Mouse (Mus musculus) embryonic facial prominence, embryonic 11.5 days (tissue): Measurements from ENCODE around the gene Hepacam. TPM values are rescaled to one million over a fixed set of nuclear protein-coding genes. Genes with fewer than 3 reads are reported as not detected.

ENCODE experiments used
- ATAC-seq: fragments of 200-750 bp; cut with Nextera tagmentation; replicated peaks from 2 replicates; pipeline ENCODE4 v1.8.0; 2017; ENCODE audit warnings: low read depth; ENCODE audit not compliant: insufficient number of reproducible peaks, low FRiP score, low TSS enrichment
- DNase-seq: peaks from one replicate; pipeline ENCODE4 v3.0.0-alpha.2; 2015; ENCODE audit warnings: low spot score
- H3K27ac ChIP-seq: fragments of 300-500 bp; sonication (generic); replicated peaks from 2 replicates; pipeline ENCODE4 v1.5.1; 2014; ENCODE audit warnings: mild to moderate bottlenecking, low read depth, low read length, control low read depth
- H3K27me3 ChIP-seq: fragments of 300-500 bp; sonication (generic); 2 replicates; pipeline ENCODE4 v1.6.1; 2014; ENCODE audit warnings: mild to moderate bottlenecking, low read length, moderate library complexity, mixed read lengths; ENCODE audit not compliant: control insufficient read depth, insufficient read depth
- H3K36me3 ChIP-seq: fragments of 300-500 bp; sonication (generic); replicated peaks from 2 replicates; pipeline ENCODE4 v1.6.1; 2014; ENCODE audit warnings: low read depth, mild to moderate bottlenecking, low read length, moderate library complexity, mixed read lengths; ENCODE audit not compliant: control insufficient read depth, insufficient read depth
- H3K4me1 ChIP-seq: fragments of 300-500 bp; sonication (generic); 2 replicates; pipeline ENCODE4 v1.6.1; 2014; ENCODE audit warnings: low read length, mixed read lengths; ENCODE audit not compliant: control insufficient read depth, insufficient read depth
- H3K4me2 ChIP-seq: fragments of 300-500 bp; sonication (generic); 2 replicates; pipeline ENCODE4 v1.6.1; 2014; ENCODE audit warnings: low read depth, mild to moderate bottlenecking, control low read depth, low read length, moderate library complexity
- H3K4me3 ChIP-seq: fragments of 300-500 bp; sonication (generic); 2 replicates; pipeline ENCODE4 v1.5.1; 2014; ENCODE audit warnings: low read depth, low read length, control low read depth
- H3K9ac ChIP-seq: fragments of 300-500 bp; sonication (generic); replicated peaks from 2 replicates; pipeline ENCODE4 v1.6.1; 2014; ENCODE audit warnings: mild to moderate bottlenecking, control low read depth, low read length
- H3K9me3 ChIP-seq: fragments of 300-500 bp; sonication (generic); replicated peaks from 2 replicates; pipeline ENCODE4 v1.6.1; 2016; ENCODE audit warnings: mild to moderate bottlenecking, low read length, inconsistent platforms, mixed read lengths; ENCODE audit not compliant: control insufficient read depth
- WGBS: fragments of 180-500 bp; shearing (Covaris S2); extraction: QIAGEN DNeasy Blood & Tissue Kit; methylation state at CpG from one replicate; pipeline ENCODE4 v1.1.7; 2014; 5-methylcytosine and 5-hydroxymethylcytosine counted together
- polyA plus RNA-seq: library from polyadenylated mRNA; unstranded; fragments of >200 nt; fragmentation: Nextera tagmentation; extraction: Ambion mirVana; gene quantifications from 2 replicates; pipeline ENCODE4 v1.2.1, GENCODE M21; 2014

The Hepacam gene
- polyA plus RNA-seq, 1 experiment from 2014 or later: not detected

DNA sequence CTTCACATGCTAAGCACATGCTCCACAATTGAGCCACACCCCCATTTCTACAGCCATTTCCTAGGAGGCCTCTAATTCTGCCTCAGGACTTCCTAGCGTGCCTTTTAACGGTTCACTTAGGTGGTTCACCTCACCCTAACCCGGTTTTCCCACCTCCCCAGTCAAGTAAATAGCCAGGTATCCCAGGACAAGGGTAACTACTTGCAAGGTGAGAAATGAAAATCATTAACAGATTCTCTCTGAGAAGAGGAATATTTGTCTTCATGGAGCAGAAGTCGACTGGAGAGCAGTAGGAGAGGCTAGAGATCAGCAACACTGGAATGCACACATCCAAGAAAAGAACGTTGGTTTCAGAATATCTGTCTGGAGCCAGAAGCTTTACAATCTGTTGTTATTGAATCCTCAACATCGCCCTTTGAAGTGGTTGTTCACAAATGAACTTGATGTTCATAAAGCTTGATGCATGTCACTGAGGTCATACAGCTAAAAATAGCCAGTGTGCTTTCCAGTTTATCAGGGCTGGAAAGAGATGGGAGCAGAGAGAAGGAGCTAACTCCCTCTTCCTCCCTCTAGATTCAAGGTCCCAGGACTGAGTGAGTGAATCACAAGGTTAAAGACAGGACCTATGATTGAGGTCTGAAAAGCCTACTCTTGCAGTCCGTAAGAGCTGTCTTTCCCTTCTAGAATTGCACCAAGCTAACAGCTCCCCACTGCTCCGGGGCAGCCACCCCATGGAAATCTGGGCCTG, 42.7 kb downstream of the Hepacam start:
- H3K9me3 ChIP-seq: no peaks in the 10 kb centered on the region
- no peak overlapping the region for H3K4me3 ChIP-seq
- no peak overlapping the region for H3K27ac ChIP-seq
- no peak for DNase-seq
- no peaks in the 10 kb centered on the region for H3K4me1 ChIP-seq
- H3K9ac ChIP-seq: no peak overlapping the region
- no peak for ATAC-seq
- H3K4me2 ChIP-seq: no peak overlapping the region
- H3K36me3 ChIP-seq: no peaks in the 10 kb centered on the region
- peaks cover 4% of the 10 kb centered on the region for H3K27me3 ChIP-seq
- WGBS: 85% methylated on average over 8 of the region's 8 CpGs

GRCm38 (mm10) chr9:37412989-37413388, 45.8 kb downstream of the Hepacam start:
- H3K4me2 ChIP-seq: no peak overlapping the region
- 53% methylated on average over 3 of the region's 3 CpGs for WGBS
- H3K4me1 ChIP-seq: no peaks in the 10 kb centered on the region
- H3K9me3 ChIP-seq: no peaks in the 10 kb centered on the region
- no peak for ATAC-seq
- no peaks in the 10 kb centered on the region for H3K36me3 ChIP-seq
- no peak overlapping the region for H3K9ac ChIP-seq
- H3K4me3 ChIP-seq: no peak overlapping the region
- no peak overlapping the region for H3K27ac ChIP-seq
- DNase-seq: no peak
- peaks cover 4% of the 10 kb centered on the region for H3K27me3 ChIP-seq

GRCm38 (mm10) chr9:37414666-37415065, 47.5 kb downstream of the Hepacam start:
- 77% methylated on average over 3 of the region's 3 CpGs for WGBS
- ATAC-seq: no peak

GRCm38 (mm10) chr9:37418791-37419190, 51.6 kb downstream of the Hepacam start:
- WGBS: 85% methylated on average over 4 of the region's 4 CpGs
- H3K9ac ChIP-seq: no peak overlapping the region
- no peaks in the 10 kb centered on the region for H3K27me3 ChIP-seq

More at GRCm38 (mm10) chr9:37414666-37415065, 47.5 kb downstream of the Hepacam start:
- DNase-seq: no peak
- H3K4me1 ChIP-seq: no peaks in the 10 kb centered on the region
- H3K4me3 ChIP-seq: no peak overlapping the region
- no peak overlapping the region for H3K9ac ChIP-seq
- H3K27ac ChIP-seq: no peak overlapping the region
- H3K36me3 ChIP-seq: no peaks in the 10 kb centered on the region
- no peaks in the 10 kb centered on the region for H3K9me3 ChIP-seq
- H3K27me3 ChIP-seq: no peaks in the 10 kb centered on the region
- no peak overlapping the region for H3K4me2 ChIP-seq

DNA sequence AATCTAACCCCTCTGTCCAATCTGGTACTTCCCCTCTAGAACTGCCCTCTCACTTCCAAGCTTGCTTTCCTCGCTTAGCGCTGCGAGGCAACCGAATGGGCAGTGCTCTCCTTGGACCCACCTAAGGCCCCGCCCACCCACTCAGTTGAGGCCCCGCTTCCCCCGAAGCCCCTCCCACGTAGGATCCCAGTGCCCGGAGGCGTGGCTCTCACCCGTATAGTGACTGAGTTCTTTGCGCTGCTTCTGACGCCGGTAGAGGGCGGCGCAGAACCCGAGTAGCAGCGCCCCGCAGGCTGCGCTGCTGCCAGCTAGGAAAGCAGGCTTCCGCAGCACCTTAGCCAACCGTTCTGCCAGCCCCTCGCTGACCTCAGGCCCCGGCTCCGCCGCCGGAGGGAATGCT, 53.5 kb downstream of the Hepacam start:
- ATAC-seq: peak; percentile 86
- Histone ChIP-seq H3K4me3 (no peak overlapping the region; the same call in 1 of the 2 replicates), H3K4me2 (peak overlapping the region; percentile 22), H3K9me3 (no peaks in the 10 kb centered on the region), H3K36me3 (no peaks in the 10 kb centered on the region), H3K27ac (no peak overlapping the region), H3K9ac (no peak overlapping the region), H3K4me1 (no peaks in the 10 kb centered on the region), H3K27me3 (no peaks in the 10 kb centered on the region)
- WGBS: under 1% methylated on average over 27 of the region's 27 CpGs
- peak; percentile 94 for DNase-seq

More at GRCm38 (mm10) chr9:37418791-37419190, 51.6 kb downstream of the Hepacam start:
- ATAC-seq (no peak), DNase-seq (no peak)
- Histone ChIP-seq H3K4me2 (no peak overlapping the region), H3K27ac (no peak overlapping the region), H3K4me3 (no peak overlapping the region), H3K9me3 (no peaks in the 10 kb centered on the region), H3K4me1 (no peaks in the 10 kb centered on the region), H3K36me3 (no peaks in the 10 kb centered on the region)

DNA sequence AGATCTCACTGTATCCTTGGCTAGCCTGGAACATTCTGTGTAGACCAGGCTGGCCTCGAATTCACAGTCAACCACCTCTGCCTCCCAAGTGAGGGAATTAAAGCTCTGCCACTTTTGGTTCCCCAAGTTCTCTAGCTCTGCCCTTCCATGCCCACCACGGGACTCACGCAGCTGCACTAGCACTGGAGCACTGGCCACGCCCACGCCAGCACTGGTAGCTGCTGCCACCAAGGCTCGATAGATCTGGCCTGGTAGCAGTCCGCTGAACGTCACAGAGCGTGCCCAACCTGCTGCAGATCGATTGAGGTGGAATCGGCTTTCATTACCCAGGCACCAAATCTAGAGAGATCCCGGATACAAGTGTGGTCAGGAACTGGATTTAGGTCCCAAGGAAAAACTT, 54.1 kb downstream of the Hepacam start:
- no peaks in the 10 kb centered on the region for H3K27me3 ChIP-seq
- H3K4me2 ChIP-seq: no peak overlapping the region
- H3K36me3 ChIP-seq: no peaks in the 10 kb centered on the region
- no peaks in the 10 kb centered on the region for H3K4me1 ChIP-seq
- H3K9me3 ChIP-seq: no peaks in the 10 kb centered on the region
- WGBS: 22% methylated on average over 12 of the region's 12 CpGs
- DNase-seq: no peak
- H3K4me3 ChIP-seq: no peak overlapping the region
- no peak overlapping the region for H3K9ac ChIP-seq
- ATAC-seq: no peak
- no peak overlapping the region for H3K27ac ChIP-seq

DNA sequence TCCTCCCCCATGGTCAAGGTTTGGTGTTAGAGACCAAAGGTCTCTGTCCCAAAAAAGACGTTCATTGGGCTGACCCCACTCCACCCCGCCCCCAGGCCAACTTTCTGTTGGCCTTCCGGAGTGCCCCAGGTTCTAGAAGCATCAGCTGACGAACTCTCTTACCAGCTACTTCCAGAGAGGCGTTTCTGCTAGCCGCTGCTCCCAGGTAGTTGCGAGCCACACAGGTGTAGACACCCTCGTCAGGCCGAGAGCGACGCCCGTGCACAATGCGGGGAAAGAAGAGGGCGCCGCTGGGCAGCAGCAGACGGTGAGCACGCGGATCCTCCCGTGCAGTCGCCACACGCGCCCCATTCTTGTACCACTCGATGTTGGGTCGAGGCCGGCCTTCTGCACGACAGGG, 62.2 kb downstream of the Hepacam start:
- WGBS: 33% methylated on average over 26 of the region's 26 CpGs
- H3K27ac ChIP-seq: no peak overlapping the region
- peaks cover 56% of the 10 kb centered on the region for H3K27me3 ChIP-seq
- no peak overlapping the region for H3K9ac ChIP-seq
- peaks cover 3% of the 10 kb centered on the region; the same call in 1 of the 2 replicates for H3K4me1 ChIP-seq
- H3K36me3 ChIP-seq: no peaks in the 10 kb centered on the region
- ATAC-seq (no peak), DNase-seq (no peak)
- no peaks in the 10 kb centered on the region for H3K9me3 ChIP-seq
- 0 out of 2 replicates have a peak overlapping the region, but pooled peaks have one; percentile 1 for H3K4me2 ChIP-seq
- H3K4me3 ChIP-seq: no peak overlapping the region

DNA sequence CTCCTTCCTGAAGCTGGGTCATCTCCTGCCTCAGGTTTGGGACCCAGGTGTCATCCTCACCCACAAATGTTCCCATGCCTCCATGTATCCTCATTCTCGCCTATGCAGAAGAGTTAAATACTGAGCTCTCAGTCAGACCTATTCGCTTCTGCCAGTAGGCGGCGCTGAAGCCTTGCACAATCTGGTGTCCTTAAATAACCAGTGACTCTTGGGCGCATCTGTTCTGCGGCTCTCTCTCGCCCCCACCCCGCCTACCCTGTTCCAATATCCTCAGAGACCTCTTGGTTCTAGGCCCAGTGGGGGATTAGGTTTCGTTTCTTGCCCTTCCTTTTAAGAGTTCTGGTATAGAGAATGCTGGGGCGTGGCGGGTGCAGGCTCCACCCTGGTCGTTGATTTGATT, 63.4 kb downstream of the Hepacam start:
- peaks cover 3% of the 10 kb centered on the region; the same call in 1 of the 2 replicates for H3K4me1 ChIP-seq
- peak; percentile 96 for DNase-seq
- no peak overlapping the region for H3K4me2 ChIP-seq
- no peaks in the 10 kb centered on the region for H3K36me3 ChIP-seq
- no peak overlapping the region for H3K9ac ChIP-seq
- ATAC-seq: peak; percentile 68
- no peaks in the 10 kb centered on the region for H3K9me3 ChIP-seq
- H3K27ac ChIP-seq: no peak overlapping the region
- peaks cover 67% of the 10 kb centered on the region for H3K27me3 ChIP-seq
- no peak overlapping the region for H3K4me3 ChIP-seq
- under 1% methylated on average over 12 of the region's 12 CpGs for WGBS
